Mouse (Mus musculus) MEL (cell line): ENCODE data around the gene Izumo4.

ENCODE experiments used
- POLR2AphosphoS2 ChIP-seq: IDR thresholded peaks from 2 replicates; pipeline ENCODE4 v1.6.1; 2011; ENCODE audit warnings: low read length, improper control_type of control experiment
- SMC3 ChIP-seq: IDR thresholded peaks from 2 replicates; pipeline ENCODE4 v1.6.1; 2011; ENCODE audit warnings: low read depth, low read length, improper control_type of control experiment
- ZKSCAN1 ChIP-seq: IDR thresholded peaks from 2 replicates; pipeline ENCODE4 v1.6.1; 2012; ENCODE audit warnings: low read depth, mild to moderate bottlenecking, inconsistent platforms, low read length, improper control_type of control experiment, moderate library complexity

GRCm38 (mm10) chr10:80658841-80659202, 43.2 kb upstream of the Izumo4 start:
- no peak for TF ChIP-seq POLR2AphosphoS2
- TF ChIP-seq SMC3: no peak
- TF ChIP-seq ZKSCAN1: no peak
